Mouse (Mus musculus): Measurements from ENCODE around the gene Rdh13. TPM values are rescaled to one million over a fixed set of nuclear protein-coding genes. Genes with fewer than 3 reads are reported as not detected.

The Rdh13 gene
- 16.1 and 20.9 TPM in 2 replicates for polyA plus RNA-seq (2012; rRNA removed)

DNA sequence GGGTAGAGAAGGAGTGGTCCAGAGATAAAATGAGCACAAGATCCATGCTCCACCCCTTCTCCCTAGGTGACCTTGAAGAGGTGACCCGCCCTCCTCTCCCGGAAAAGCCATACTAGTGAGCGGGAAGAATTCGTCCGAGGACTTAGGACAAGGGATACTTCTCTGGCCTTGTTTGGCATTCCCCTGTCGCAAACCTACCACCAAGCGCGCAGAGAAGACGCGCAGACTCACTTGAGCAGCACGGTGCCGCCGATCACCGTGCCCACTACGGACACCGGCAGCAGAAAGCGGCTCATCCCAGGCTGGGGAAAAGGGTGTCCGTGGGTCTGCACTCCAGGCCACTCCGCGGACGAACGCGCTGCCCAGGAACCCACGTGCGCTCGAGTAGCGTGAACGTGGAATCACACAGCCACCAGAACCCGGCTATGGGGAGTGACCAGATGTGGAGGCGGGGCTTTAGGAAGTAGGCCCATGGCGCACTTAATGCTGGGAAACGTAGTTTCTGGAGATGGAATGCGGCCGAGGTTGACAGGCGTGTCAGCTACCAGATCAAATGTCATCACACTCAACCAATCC lies at the start of gene Rdh13:
Rdh13 (minus strand) TSS at position 434 of the 576 bp plus-strand sequence.
- peak; percentile 94 for DNase-seq (ENCODE audit: low read depth, low spot score)
- WGBS: under 1% methylated on average over 35 of the region's 35 CpGs

DNA sequence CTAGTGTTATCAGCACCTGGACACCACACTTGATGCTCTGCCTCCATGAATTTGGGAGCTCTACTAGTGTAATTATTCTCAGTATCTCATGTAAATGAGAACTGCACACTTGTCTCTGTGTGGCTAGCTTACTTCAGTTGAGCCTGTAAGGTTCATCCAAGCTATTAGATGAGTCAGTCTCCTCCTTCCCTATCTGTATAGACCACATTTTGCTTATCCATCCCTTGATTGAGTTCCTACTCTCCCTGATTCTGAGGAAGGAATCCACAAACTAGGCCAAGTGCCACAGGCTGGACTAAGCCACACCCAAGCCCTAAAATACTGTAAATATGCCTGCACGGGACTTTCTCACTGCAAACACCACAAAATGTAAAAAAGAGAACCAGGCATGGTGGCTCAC lies 48.5 kb upstream of the Rdh13 start:
- 6% methylated on average over 1 of the region's 1 CpGs for WGBS
- DNase-seq (ENCODE audit: low read depth, low spot score): no peak

DNA sequence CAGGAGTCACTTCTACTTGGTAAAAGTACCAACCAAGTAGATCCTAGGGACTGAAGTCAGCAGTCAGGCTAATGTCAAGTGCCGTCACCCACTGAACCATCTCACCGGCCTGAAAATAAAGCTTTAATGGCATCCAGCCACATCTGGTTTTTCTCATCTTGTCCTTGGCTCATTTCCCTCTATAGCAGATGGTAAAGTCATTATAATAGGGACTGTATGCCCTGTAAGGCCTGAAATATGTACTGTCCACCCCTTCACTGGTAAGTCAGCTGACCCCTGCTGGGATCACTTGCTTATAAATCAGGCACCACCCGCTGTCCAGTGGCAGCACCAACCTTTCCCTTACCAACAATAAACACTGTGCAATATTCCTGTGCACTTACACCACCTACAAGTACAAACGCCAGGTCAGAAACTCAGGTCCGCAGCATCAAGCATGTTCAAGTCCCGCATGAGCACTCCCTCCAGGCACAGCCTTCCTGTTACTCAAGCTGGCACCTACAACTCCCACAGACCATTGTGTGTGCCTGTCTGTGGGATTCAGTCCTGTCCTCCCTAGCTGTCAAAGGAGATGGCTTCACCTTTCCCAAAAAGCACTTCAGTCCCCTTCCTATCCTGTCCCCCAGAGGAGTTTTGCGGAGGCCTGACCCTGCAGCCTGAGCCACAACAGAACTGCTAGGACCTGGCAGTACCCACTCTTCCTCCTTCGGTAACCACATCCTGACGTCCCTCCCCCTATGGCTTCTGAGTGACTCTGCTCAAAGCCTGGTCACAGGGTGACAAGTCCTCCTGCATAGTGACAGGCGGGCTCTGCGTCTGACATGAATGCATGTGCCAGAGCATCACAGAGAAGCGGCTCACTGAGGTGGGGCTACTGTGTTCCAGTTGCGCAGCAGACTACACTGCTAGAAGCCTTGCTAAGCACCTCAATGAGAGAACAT lies 47.1 kb upstream of the Rdh13 start:
- no peak for DNase-seq (ENCODE audit: low read depth, low spot score)
- WGBS: 69% methylated on average over 13 of the region's 13 CpGs

DNA sequence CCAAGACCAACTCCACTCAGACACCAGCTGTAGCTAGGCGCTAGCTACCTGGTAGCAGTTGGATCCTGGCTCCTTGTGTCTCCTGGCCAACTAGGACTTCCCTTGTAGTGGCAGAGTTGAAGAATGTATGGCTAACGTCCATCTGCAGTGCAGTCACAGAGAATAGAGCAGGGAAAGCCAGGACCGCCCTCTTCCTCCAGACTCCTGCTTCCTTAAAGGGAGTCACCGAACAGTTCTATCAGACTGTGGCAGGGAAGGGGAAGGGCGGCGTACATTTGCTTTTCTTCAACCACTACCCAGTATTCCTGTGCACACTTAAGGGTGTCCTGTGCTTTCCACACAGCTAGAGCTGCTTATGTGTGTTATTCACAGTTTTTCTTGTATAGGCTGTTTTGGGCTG lies 45.9 kb upstream of the Rdh13 start:
- no peak for DNase-seq (ENCODE audit: low read depth, low spot score)
- WGBS: 51% methylated on average over 6 of the region's 6 CpGs

DNA sequence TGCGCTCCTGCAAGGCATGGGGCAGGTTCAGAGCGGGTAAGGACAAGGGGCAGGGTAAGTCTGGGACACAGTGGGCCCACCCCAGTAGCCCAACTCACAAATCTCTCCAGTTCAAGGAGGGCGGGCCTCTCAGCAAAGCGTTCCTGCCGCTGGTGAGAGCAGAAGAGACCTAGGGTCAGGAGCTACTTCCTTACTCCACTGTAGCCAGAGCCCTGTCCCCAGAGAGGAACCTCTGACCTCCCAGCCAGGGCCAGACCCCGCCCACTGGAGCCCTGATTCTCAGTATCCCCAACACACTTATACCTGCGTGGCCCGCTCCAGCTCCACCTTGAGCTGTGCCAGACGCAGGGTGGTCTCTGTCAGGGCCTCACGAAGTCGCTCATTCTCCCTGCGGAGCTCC lies 36.8 kb upstream of the Rdh13 start:
- no peak for DNase-seq (ENCODE audit: low read depth, low spot score)
- 83% methylated on average over 12 of the region's 12 CpGs for WGBS

DNA sequence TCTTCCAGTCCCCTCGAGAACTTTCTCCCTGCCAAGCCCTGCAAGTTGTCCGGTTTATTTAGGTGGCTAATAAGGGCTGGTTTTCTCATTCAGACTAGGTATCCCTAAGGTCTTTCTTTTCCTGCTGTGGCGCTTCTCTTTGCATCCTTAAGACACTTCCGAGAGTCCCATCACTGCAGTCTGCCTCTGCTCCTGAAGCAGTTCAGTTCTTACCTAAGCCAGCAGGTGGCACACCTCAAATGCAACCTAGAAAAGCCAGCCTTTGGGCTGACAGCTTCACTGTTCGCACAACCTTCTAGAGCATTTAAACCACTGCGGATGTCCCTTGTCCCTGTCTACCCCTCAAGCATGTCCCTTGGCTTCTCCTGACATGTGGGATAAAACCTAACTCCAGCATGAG lies 34.2 kb upstream of the Rdh13 start:
- DNase-seq (ENCODE audit: low read depth, low spot score): no peak
- 24% methylated on average over 6 of the region's 6 CpGs for WGBS

DNA sequence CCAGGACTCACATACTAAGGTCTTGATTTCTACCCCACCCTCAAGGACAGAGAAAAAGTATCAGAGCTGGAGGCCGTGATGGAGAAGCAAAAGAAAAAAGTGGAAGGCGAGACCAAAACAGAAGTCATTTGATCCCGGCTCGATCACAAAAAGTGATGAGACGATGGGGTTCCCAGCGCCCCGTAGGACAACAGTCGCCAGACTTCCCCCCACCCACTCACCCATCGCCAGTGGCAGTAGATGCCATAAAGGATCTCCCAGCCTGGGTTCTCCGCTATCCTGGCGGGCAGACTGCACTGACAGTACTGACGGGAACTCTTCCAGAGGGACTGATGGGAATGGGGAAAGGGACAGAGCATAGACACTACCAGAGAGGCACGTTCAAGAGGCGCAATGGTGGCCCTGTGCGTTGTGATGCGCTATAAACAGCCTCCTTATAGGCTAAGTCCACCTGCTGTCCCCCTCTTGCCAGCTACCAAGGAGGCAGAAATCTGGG lies 33.4 kb upstream of the Rdh13 start:
- 8% methylated on average over 16 of the region's 16 CpGs for WGBS
- no peak for DNase-seq (ENCODE audit: low read depth, low spot score)

DNA sequence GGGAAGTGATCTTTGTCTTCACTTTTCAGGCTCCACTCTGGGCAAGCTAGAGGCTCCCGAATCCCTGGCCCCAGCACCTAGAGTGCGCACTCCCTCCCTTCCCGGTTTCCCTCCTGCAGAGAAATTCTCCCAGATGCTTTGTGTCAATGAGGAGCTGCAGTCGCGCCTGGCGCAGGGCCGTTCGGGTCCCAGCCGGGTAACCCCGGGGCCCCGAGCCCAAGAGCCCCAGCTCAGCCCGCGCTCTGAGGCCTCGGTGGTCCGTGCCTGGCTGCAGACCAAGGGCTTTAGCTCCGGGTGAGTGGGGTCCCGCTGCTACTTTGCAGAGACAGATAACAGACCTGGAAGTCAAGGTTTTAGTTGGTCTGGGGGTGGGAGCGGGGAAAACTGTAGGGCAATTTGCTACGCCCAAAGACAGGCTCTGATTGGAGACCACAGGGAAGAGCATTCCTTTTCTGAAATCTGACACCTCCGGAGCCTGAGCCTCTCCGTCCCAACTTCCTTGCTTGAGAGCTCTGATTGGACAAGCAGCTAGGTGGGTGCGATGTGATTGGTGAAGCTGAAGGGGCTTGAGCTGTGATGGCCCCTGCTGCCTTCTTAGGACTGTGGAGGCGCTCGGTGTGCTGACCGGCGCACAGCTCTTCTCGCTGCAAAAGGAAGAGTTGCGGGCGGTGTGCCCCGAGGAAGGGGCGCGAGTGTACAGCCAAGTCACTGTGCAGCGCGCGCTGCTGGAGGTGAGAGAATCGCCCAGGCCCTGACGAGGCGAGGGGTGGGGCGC lies 32.8 kb upstream of the Rdh13 start:
- WGBS: 2% methylated on average over 39 of the region's 39 CpGs
- no peak for DNase-seq (ENCODE audit: low read depth, low spot score)

DNA sequence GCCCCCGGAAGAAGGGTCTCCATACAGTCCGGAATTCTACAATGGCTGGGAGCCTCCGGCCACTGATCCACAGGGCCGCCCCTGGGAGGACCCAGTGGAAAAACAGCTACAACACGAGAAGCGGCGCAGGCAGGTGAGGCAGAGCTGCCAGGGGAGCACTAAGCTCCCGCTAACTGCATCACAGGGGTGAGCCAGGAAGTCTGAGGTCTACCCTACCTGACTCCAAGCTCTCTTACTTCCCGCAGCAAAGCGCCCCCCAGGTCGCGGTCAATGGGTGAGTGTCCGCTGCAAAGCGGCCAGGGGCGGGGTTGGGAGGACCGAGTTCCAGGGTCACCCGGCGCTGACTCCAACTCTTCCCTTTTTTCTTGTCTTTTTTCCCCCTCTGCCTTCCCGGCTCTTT lies 28.5 kb upstream of the Rdh13 start:
- no peak for DNase-seq (ENCODE audit: low read depth, low spot score)
- 35% methylated on average over 19 of the region's 19 CpGs for WGBS

DNA sequence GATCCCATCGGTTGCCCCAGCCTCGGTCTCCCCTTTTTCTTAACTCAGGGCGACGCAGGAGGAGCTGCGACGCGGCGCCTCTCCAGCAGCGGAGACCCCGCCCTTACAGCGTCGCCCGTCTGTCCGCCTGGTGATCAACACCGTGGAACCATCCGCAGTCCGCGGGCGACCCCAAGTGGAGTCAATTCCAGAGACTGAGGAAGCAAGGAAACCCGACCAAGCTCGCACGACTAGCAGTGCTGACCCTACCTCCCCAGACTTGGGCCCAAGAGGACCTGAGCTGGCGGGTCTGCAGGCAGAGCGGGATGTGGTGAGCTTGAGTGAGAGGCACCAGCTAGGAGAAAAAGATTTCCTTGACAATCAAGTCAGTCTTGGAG lies 25.7 kb upstream of the Rdh13 start:
- 2% methylated on average over 24 of the region's 24 CpGs for WGBS
- no peak for DNase-seq (ENCODE audit: low read depth, low spot score)

DNA sequence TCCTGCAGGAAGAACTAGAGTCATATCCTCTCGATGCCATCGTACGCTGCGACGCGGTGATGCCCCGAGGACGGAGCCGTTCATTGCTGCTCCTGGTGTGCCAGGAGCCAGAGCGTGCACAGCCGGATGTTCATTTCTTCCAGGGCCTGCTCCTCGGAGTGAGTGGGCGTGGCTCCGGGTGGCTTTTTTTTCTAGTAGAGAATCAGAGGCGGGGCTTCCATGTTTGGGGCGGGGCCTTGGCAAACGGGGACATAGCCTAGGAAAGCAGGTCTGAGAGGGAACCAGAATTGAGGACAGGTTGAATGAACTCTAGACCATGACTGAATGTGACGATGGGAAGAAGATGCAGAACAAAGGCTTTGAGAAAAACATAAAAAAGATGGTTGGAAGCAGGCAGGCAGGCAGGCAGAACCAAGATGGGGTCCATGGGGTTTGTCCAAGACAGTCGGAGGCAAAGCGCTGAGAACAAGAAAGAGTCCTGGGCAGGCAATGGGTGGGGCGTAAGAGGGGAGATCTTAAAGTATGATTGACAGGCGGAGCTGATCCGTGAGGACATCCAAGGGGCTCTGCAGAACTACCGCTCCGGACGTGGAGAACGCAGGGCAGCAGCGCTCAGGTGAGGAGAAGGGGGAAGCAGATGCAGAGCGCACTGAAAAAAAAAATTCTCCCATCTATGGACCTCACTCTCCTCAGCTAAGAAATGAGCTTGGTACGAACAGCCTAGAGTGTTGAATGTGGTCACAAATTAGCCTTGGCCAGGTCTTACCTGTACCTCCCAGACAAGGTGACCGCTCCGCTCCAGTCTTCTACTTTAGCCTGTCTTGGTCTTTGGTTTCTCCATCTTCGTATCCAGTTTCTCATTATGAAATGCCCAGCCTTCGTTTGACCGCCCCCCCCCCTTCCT lies 25.1 kb upstream of the Rdh13 start:
- 2% methylated on average over 35 of the region's 35 CpGs for WGBS
- no peak for DNase-seq (ENCODE audit: low read depth, low spot score)

DNA sequence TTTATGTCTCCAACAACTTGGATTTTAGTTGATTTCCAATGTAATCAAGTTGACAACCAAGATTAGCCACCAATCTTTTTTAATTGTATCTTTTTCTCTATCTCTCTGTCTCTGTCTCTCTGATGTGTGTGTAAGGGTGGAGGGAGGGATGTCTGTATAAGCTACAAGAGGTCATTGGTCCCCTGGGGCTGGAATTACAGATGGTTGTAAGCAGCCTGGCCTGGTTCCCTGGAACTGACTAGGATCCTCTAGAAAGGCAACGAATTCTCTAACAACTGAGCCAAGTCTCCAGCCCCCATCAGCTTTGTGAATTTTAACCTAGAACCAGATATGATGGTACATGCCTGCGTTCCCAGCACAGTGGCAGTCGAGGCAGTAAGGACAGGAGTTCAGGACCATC lies 22.4 kb upstream of the Rdh13 start:
- DNase-seq (ENCODE audit: low read depth, low spot score): no peak
- WGBS: 74% methylated on average over 3 of the region's 3 CpGs

DNA sequence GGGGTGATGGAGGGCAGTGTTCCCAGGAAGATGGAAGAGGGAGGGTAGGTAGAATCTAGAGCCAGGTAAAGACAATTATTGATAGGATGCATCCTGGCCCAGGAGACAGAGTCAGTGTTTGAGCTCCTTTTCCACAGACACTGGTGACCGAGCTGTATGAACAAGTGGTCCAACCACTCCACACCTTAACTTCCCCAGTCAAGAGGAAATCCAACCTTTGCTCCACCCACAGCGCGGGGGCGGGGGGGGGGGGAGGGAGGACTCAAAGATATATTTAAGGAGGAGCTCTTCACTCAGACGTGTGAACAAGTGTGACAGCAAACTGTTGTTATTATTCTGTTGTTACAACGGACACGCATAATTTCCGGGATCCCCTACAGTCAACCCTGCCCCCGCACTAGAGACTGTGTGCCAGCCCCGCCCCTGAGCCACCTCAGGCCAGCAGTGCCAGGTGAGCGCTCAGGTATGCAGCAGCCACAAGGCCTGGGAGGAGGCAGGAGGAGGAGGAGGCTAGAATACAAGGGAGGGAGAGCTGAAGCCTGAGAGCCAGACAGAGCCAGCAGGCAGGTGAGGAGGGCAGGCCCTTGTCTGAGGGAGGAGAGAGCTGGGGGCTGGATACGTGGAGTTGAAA lies 18.9 kb upstream of the Rdh13 start:
- 3% methylated on average over 12 of the region's 12 CpGs for WGBS

DNA sequence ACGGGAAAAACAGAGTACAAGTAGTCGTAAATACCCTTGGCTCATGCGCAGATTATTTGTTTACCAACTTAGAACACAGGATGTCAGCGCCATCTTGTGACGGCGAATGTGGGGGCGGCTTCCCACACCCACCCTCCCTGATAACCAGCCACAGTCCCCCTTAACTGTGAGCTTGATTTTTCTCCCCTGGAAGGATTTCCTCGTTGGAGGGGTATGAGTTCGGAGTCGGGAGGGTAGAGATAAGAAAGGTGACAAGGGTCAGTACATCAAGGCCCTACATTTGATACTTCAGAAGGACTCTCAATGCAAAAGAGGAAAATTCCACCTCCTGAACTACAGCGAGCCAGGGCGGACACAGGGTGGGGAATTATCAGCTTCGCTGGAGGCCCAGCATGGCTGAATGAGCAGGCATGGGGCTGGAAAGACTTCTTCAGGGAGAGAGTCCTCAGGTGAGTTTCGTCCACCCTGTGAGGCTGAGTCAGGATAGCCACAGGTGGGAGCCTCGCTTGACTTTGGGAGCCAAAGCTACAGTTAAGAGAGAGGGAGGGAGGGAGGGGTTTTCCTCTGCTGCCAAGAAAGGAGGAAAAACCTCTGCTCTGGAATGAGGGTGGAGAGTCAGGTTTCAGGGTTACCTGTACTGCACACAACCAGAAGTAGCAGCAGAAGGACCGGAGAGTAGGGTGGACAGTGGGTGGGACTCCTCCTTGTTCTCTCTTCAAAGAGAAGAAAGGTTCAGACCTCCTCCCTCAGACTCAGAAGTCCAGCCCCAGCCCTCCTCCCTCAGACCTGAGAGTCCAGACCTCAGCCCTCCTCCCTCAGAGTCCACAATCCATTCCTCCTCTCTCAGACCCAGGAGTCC lies 15.4 kb upstream of the Rdh13 start, which contains the start of gene Eps8l1:
Eps8l1 (plus strand) TSS at position 99 of the 859 bp plus-strand sequence.
- DNase-seq (ENCODE audit: low read depth, low spot score): no peak
- WGBS: 42% methylated on average over 14 of the region's 16 CpGs

More for the DNA sequence above, 18.9 kb upstream of the Rdh13 start:
- no peak for DNase-seq (ENCODE audit: low read depth, low spot score)

DNA sequence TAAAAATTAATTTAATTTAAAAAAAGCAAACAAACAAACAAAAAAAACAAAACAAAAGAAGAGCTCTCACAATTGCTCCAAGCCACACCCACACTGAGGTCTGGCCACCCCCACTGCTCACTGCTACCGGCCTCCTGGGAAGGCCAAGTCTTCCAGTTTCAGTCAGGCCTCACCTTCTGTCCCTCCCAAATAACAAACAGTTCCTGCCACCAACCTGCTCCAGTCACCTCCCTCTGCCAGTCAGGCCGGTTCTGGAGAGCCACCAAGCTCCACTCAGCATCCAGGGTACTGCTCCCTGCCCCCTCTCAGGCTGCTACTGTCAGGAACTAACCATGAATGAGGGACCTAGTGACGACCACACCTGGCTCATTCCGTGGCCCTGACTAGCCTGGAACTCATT lies 7.2 kb upstream of the Rdh13 start:
- DNase-seq (ENCODE audit: low read depth, low spot score): peak; percentile 61
- WGBS: 19% methylated on average over 4 of the region's 4 CpGs

DNA sequence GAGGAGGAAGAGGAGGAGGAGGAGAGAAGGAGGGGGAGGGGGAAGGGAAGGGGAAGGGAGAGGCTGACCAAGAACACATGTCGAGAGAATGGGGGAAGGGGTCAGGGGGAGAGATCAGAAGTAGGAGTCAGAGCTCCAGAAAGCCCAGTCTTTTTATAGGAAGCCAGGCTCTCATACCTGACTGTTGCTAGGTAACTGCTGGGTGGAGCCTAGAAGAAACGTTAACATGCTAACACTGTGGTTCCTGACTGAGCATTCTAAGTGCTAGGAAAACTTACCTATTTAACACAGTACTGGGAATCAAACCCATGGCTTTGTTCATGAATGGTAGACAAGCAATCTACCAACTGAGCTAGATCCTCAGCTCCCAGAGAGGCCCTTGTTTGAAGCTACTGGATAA lies 3.8 kb upstream of the Rdh13 start:
- 4% methylated on average over 2 of the region's 2 CpGs for WGBS
- no peak for DNase-seq (ENCODE audit: low read depth, low spot score)

DNA sequence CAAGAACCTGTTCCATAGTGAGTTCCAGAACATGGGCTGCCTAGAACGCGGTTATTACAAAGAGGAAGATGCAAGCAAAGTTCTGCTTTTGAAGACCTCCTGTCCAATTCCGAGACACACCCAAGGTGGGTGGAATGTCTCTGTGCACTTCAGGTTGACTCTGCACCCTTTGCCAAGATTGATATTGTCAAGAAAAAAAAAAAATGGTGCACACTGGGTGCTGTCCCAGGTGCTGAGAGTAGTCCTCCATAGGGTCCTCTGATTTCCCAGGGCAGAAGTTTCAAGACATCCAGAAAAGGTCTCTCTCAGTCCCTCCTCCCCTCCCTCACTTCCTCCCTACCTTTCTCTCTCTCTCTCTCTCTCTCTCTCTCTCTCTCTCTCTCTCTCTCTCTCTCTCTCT lies 3.0 kb upstream of the Rdh13 start:
- no peak for DNase-seq (ENCODE audit: low read depth, low spot score)
- WGBS: 85% methylated on average over 3 of the region's 3 CpGs

DNA sequence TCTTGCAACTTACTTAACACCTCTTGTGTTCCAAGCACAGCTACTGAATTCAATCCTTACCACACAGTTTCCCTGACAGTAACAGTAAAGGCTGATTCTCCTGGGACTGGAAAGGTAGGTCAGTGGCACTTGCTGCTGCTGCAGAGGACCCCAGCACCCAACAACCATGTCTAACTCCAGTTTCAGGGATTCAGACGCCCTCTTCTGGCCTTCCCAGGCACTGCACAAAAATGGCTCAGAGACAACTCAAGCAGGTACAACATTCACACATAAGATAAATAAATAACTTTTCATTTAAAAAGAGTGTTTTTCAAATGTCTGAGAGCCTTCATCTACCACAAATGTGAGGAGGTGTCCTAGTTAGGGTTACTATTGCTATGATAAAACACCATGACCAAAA lies 1.7 kb upstream of the Rdh13 start:
- 11% methylated on average over 1 of the region's 1 CpGs for WGBS
- DNase-seq (ENCODE audit: low read depth, low spot score): no peak
